Mouse (Mus musculus) left cerebral cortex, adult 2 months (tissue): ENCODE measurements around the gene Cbl. TPM values are rescaled to one million over a fixed set of nuclear protein-coding genes. Genes with fewer than 3 reads are reported as not detected.

ENCODE experiments used
- DNase-seq, 2 experiments: peaks; one replicate each; pipeline ENCODE4 v3.0.0; 2021 to 2022; ENCODE audit warnings: low spot score in 2 of 2, mixed read lengths in 1 of 2; ENCODE audit errors: extremely low spot score in 1 of 2
- H3K27ac ChIP-seq: fragments of 200-600 bp; 2 replicates; pipeline ENCODE4 v1.8.1; 2022
- H3K4me3 ChIP-seq: fragments of 200-600 bp; 2 replicates; pipeline ENCODE4 v1.8.1; 2022
- CTCF ChIP-seq: fragments of 200-600 bp; IDR thresholded peaks from 2 replicates; pipeline ENCODE4 v1.8.1; 2022; ENCODE audit warnings: antibody characterized with exemption, mild to moderate bottlenecking, moderate library complexity
- intact Hi-C: fragments of 180-260 bp; cut with DNase I; formaldehyde crosslinking; loops from one replicate; pipeline ENCODE4 v1.15.1; 2025
- total RNA-seq, 2 experiments: library from RNA; stranded (reverse); gene quantifications; 2 replicates each; pipeline ENCODE4 v1.2.3; 2021

The Cbl gene
- total RNA-seq, 2 experiments from 2014 or later, result 59.5 to 66.3 TPM

DNA sequence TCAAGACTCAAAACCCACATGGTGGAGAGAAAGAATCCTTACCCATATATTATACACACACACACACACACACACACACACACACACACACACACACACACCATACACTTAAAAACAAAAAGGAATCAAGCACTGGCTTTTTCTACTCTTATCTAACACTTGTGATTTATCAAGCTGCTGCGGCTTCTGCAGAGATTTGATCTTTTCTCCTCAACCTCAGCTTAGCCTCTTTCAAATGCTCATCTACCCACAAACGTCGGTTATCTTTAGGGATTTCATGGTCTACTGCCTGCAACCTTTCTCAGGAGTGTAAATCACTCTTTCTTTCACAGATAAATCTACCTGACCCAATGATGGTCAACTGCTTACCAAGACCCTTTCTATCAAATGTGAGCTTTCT is 33.4 kb downstream of the Cbl start:
- H3K4me3 ChIP-seq, result no peak overlapping the region
- H3K27ac ChIP-seq, result no peak overlapping the region
- no peak for DNase-seq
- TF ChIP-seq CTCF, result no peak
- intact Hi-C loops, result no loop called here

DNA sequence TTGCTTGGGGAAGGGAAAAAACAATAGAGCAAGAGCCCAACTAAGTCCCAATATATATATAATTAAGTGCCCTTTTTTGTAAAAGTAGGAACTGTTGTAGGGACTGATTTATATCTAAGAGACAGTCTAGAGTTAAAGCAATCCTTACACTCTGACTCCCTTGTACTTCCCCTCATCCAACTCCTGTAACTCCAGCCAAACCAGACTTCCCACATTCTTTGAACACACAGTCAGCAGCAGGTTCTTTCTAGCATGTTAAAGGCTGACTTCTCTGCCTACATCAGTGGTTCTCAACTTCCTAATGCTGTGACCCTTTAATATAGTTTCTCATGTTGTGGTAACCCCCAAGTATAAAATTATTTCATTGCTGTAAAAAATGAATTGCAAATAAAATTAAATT is 34.3 kb downstream of the Cbl start:
- no peak overlapping the region for H3K4me3 ChIP-seq
- TF ChIP-seq CTCF, result no peak
- no peak for DNase-seq
- intact Hi-C loops, result no loop called here
- no peak overlapping the region for H3K27ac ChIP-seq

DNA sequence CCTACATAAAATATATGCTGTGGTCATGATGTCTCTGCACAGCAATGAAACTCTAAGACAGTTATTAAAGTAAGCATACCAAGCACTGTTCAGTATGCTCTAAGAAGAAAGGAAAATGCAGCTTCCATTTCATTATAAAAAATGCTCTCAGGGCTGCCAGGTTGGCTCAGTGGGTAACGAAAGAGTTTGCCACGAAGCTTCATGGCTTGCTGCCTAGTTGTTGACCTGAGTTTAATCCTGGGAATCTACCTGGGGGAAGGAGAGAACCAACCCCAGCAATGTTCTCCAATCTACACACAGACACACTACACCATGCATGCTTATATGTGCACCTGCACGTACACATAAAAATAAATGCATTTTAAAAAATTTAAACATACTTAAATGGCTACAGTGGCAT is 34.7 kb downstream of the Cbl start:
- DNase-seq, result no peak
- Histone ChIP-seq H3K4me3 (no peak overlapping the region), H3K27ac (no peak overlapping the region)
- no peak for TF ChIP-seq CTCF
- intact Hi-C loops, result no loop called here

DNA sequence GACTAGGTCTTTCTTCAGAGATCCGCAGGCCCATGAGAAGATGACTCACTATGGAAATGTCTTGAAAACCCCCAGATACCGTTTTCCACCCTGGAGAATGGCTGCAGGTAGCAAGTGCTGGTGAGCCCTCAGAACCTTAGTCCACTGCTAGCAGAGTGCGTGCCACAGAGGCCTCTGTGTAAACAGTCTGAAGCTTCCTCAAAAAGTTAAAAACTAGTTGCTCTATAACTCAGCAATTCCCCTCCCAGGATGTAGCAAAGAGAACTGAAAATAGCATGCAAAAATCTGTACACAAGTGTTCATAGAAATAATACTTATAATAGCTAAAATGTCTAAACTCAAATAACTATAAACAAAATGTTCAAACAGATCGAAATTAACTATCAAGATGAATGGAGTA is 37.5 kb downstream of the Cbl start:
- DNase-seq, result no peak
- no peak overlapping the region for H3K27ac ChIP-seq
- H3K4me3 ChIP-seq, result no peak overlapping the region
- intact Hi-C loops, result no loop called here
- TF ChIP-seq CTCF, result no peak

DNA sequence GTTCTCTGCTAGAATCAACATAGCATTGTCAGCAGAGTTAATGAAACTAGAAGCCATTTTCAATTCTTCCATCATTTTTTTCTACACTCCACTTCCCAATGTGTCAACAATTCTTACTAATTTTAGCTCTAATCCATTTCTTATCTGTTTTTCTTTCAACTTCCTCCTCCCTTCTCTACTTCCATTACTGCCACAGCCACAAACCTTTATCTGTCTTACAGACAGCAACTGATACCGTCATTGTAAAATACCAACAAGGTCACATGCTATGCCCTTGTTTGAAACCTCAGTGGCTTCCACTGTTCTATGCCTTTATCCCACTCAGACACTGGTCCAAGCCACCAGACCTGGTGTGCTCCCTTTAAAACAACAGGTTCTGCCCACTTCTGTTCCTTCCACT is 39.8 kb downstream of the Cbl start:
- H3K4me3 ChIP-seq, result no peak overlapping the region
- intact Hi-C loops, result no loop called here
- no peak for DNase-seq
- H3K27ac ChIP-seq, result no peak overlapping the region
- TF ChIP-seq CTCF, result no peak

DNA sequence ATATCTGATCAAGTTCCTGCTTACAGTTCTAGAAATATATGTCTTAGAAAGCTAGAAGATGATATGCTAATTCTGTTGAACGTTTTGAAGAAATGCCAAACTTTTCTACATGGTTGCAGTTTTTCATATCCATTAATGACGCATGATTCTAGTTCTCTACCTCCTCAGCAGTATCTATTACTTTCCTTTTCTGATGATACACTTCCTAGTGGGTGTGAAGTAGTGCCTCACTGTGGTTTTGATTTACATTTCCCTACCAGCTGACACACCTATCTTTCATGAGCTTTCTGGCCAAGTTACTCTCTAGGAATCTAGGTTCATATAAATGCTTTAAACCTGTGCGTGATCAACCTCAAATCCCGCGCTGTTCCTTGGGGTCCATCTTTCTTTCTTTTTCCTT is 41.1 kb downstream of the Cbl start:
- intact Hi-C loops, result no loop called here
- Histone ChIP-seq H3K4me3 (no peak overlapping the region), H3K27ac (no peak overlapping the region)
- no peak for TF ChIP-seq CTCF
- no peak for DNase-seq

DNA sequence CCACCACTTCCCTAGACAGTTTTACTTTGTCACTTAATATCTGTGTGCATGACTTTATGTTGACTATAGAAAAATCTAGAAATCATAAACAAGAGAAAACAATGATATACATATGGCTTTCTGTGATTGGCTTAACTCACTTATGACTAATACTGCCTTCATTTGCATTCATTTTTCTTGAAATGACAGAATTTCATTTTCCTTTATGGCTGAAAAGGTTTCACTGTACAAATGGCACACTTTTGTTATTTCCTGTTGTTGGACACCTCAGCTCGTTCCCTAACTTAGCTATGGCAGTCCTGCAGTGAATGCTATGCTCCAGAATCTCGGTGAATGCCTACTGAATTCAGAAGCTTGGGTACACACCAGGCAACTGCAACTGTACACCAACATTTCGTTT is 41.5 kb downstream of the Cbl start:
- no peak for DNase-seq
- H3K4me3 ChIP-seq, result no peak overlapping the region
- intact Hi-C loops, result no loop called here
- no peak overlapping the region for H3K27ac ChIP-seq
- no peak for TF ChIP-seq CTCF

DNA sequence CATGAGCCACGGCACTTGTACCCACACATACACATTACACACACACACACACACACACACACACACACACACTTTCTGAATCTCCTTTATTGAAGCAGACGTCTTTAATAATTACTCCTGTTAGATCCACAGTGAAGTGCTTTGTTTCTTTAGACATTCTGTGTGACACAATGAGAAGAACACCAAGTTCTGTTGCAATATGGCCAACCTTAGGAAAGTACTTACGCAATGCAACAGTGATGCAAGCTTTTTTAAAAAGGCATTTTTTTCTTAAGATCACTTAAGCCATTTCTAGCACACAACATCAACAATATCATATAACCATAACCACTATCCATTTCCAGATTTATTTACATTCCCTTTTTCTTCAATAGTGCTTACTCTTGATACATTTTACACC is 42.7 kb downstream of the Cbl start:
- no peak overlapping the region for H3K27ac ChIP-seq

DNA sequence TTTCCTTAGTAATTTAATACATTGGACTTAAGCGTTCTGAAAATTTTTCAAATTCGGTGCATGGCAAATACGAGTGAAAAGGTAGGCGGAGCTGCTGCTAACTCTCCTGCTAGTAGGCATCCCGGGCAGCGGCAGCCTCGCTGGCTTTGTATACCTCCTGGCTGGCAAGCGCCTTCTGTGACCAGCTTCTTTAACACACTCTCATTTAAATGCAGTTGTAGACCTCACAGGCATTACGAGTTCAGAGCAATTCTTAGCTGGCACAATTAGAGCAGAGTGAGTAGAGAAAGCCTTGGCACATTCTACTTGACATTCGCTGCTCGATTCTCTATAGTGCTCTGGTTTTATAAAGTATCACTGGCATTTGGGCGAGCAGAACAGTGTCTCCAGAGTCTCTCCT is 45.6 kb downstream of the Cbl start:
- TF ChIP-seq CTCF, result no peak
- intact Hi-C loops, result no loop called here
- Histone ChIP-seq H3K27ac (no peak overlapping the region), H3K4me3 (no peak overlapping the region; the same call in 1 of the 2 replicates)
- peak; percentile 22 to 27 for DNase-seq

More for the DNA sequence above, 42.7 kb downstream of the Cbl start:
- no peak for DNase-seq
- TF ChIP-seq CTCF, result no peak
- intact Hi-C loops, result no loop called here
- no peak overlapping the region for H3K4me3 ChIP-seq

DNA sequence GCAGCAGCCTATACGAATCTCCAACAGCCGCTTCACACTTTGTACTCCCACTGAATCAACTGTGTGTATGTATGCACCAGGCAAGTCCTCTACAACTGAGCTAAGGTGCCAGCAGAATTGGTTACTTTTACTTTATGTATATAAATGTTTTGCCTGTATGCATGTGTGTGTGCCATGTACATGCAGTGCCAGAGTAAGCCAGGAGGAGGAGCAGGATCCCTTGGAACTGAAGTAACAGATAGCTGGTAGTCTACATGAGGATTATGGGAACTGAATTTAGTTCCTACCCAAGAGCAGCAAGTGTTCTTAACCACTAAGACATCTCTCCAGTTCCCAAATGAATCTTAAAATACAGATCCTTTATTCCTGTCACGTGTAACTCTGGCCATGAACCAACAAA is 51.6 kb downstream of the Cbl start:
- no peak for DNase-seq
- intact Hi-C loops, result no loop called here
- TF ChIP-seq CTCF, result peak; percentile 52
- H3K27ac ChIP-seq, result no peak overlapping the region
- no peak overlapping the region for H3K4me3 ChIP-seq

DNA sequence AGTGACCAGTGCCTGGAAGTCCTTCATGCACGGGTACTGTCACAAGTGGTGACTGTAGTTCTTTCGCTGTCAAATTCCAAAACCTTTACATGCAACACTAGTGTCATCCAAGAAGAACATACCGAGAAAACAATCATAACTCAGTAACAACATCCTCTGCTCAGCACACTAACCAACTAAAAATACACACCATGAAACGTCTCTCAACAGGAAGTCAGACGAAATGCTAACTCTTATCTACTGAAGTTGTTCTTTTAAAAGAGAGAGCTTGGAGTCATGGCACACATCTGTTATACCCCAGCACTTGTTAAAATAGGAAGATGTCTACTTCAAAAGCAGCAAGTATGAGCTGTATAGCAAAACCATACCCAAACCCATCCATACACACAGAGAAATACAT is 52.3 kb downstream of the Cbl start:
- Histone ChIP-seq H3K27ac (no peak overlapping the region), H3K4me3 (no peak overlapping the region)
- DNase-seq, result no peak
- TF ChIP-seq CTCF, result no peak
- intact Hi-C loops, result no loop called here

DNA sequence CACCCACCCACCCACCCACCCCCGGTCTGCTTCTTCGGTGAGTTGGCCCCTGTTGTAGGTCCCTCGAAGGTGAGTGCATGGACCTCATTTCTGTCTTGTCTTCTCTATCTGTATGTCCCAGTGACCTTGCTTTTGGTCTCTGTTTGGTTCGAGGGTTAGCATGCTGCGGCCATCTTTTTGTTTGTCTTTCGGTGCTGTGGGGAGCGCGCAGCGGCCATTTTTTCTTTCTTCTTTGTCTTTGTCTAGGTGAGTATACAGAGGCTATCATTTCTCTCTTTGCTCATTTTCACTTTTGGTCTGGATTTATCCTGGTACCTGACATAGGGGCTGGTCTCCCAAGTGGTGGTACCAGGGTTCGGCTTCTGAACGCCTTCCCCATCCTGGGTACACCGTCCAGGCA is 55.0 kb downstream of the Cbl start:
- no peak overlapping the region for H3K27ac ChIP-seq
- H3K4me3 ChIP-seq, result no peak overlapping the region
- no peak for DNase-seq
- TF ChIP-seq CTCF, result no peak
- intact Hi-C loops, result no loop called here

DNA sequence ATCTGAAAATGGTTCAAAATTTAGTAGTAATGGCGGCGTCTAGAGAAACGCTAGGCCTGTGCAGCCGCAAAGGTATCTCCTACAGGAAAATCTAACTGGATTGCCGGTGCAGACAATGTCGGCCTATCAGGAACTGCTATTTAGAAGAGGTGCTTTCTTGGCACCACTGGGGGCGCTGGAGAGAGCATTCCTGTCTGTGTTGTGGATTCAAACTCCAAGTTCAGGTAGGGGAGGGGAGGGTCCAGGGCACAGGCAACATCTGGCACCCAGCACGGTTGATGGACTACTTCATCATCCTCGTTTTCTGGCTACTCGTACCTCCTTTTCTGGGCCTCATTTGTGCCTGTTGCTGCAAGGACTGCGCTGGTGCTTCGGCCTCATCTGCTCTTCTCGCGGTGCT is 55.5 kb downstream of the Cbl start:
- DNase-seq, result no peak
- no peak overlapping the region for H3K4me3 ChIP-seq
- intact Hi-C loops, result no loop called here

DNA sequence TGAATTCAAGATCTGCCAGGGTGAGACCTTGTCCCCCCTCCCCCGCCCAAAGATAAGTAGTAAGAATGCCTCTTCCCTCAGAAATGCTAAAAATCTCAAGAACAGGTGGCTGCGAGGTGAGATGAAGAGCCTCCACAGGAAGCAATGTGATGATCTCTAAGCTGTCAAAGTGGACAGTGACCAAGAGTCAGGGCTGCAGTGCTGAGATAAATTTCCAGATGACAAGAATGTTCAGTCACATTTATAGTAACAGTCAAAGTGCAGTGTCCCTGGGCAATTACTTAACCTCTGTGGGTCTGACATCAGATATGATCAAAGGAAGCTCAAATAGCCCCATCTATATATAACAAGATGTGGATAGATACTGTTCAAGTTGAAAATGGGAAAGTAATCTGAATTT is 56.4 kb downstream of the Cbl start:
- DNase-seq, result no peak
- no peak for TF ChIP-seq CTCF
- Histone ChIP-seq H3K4me3 (no peak overlapping the region), H3K27ac (no peak overlapping the region)
- intact Hi-C loops, result no loop called here

More for the DNA sequence above, 55.5 kb downstream of the Cbl start:
- no peak overlapping the region for H3K27ac ChIP-seq
- TF ChIP-seq CTCF, result peak; percentile 47
